Mouse (Mus musculus) 3134 (cell line): Measurements from ENCODE around the gene Lekr1.

Experiments used
- DNase-seq: peaks from one replicate; pipeline ENCODE4 v3.0.0-alpha.2; 2011; ENCODE audit warnings: low spot score; ENCODE audit not compliant: insufficient read length; ENCODE audit errors: extremely low read depth

Gene Lekr1

GRCm38 (mm10) chr3:65828020-65828419 is 162.0 kb downstream of the Lekr1 start:
- DNase-seq, result no peak

GRCm38 (mm10) chr3:65829230-65829629 is 163.2 kb downstream of the Lekr1 start:
- no peak for DNase-seq

GRCm38 (mm10) chr3:65829943-65830483 is 164.0 kb downstream of the Lekr1 start:
- DNase-seq, result no peak

DNA sequence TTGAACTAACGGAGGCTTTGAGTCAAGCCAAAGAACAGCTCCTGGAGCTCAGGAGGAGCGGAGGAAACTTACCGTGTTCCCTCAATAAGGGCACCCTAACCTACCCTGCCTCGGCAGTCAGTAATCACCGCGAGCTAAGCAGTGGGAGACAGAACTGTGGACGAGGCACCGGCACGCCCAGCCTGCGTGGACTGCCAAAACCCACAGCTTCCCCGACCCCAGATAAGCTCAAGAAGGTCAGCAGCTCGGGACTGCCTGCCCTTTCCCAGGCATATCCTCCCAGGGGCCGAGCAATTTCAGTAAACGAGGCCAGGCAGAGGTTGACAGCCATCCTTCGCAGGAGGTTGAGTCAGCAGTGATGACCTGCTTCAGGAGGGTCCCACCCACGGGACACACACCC is 164.8 kb downstream of the Lekr1 start:
- no peak for DNase-seq

GRCm38 (mm10) chr3:65832398-65832797 is 166.4 kb downstream of the Lekr1 start:
- no peak for DNase-seq

- DNase-seq, result no peak
Observed at GRCm38 (mm10) chr3:65836435-65836834, 170.4 kb downstream of the Lekr1 start.

DNA sequence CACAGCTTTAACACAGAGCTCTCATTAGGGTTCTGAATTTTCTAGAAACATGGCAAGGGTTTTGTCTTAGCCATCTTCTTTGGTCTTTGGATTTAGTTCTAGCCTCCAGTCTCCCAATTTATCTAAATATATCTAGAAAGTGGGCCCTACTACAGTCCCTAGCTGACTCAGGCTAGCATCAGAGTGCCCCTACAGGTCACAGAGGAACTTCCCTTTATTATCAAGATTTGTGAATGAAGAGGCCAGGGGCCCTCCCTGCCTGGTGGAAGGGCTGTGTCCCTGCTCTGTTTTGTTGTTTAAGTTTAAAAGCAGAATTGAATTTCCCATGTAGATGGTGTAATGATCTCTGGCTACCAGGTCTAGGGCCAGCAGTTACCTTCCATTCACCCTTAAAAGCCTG is 173.6 kb downstream of the Lekr1 start:
- no peak for DNase-seq

DNA sequence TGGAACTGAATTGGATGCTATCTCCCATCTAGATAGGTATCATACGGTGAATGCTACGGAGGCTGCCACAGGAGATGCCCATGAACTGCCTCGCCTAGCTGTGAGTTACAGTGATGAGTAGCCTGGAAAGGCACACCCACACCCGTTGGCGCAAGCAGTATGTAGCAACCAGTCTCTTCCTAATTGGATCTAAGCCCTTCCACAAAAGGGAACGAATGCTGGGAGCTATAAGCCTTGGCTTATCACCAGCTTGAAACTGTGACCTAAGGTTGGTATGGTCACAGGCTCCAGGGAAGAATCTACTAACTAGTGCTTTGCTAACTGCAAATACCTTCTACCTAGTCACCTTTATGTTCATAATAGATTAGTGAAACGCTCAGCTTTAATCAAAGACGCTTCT is 175.1 kb downstream of the Lekr1 start:
- no peak for DNase-seq

DNA sequence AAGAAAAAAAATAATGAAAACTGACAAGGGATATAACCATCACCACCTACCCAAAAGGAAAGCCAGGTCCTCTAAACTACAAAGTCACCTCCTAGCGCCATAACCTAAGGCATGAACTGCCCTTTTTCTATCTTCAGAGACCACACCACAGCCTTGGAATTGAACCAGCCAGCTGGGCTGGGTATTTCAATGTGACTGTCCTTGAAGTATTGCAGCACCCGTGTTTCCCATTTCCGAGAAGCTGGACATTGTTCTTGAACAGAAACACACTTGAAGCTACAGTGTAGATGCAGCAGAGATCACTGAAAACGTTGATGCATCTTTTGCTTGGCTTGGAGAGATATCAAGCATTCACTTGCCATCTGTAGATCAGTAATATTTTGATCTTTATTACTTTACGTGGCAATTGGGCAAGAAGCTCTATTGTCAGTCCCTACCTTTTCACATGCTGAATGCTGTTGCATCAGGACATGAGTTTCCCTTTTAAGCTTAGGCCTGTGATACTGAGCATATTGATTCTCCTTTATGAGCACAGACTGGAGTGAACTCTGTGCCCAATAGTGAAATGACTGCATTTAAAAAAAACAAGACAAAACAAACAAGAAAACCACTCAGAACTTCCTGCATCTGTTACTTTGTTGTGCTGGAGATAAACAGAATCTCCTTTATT is 176.6 kb downstream of the Lekr1 start:
- DNase-seq, result no peak

GRCm38 (mm10) chr3:65843185-65843552 is 177.1 kb downstream of the Lekr1 start:
- DNase-seq, result no peak

DNA sequence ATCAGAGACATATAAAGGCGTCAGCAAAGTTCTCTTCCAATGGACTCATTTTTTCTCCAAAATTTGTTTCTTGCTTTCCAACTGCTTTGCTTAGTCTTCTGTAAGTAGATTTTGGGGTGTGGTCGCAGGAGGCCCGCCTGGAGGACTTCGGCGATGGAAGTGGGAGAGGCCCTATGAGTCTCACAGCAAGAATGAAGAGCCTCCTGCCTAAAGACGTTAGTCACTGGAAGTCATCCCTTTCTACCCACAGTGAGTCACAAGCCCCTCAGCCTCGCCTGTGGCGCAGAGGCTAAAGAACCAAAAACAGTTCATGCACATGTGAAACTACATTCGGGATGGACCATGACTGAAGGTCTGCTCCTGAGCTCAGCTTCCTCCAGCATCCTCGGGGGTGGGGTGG is 178.3 kb downstream of the Lekr1 start:
- peak; percentile 67 for DNase-seq

DNA sequence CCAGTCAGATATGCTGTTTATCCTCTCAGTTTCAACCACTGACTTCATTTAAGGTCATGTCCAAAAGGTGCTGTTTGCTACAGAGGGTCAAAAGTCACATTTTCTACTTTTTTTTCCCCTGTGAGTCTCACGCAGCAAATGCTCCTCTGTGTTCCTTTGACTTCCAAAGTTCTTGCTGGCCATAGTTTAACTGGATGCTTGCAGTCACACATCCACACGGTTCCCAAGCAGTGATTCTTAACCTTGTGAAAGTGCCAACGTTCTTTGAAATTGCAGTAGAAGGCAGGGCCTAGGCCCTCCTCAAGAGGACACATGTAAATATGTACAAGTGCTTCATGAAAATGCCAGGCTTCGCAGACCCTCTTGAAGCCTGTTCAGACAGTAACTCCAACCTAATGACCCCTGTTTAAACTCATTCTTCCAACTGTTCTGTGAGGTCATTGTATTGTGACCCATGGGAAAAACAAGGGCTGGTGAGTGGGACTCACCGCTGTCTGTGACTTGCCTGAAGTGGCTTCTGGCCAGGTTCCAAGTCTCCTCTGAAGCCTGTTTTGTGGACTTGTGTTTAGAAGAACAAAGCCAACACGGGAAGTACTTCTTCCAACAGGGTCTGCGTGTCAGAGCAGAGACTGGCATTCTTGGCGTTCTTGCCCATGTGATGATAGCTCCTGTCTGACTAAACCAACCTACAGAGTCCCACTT is 179.0 kb downstream of the Lekr1 start:
- DNase-seq, result no peak

DNA sequence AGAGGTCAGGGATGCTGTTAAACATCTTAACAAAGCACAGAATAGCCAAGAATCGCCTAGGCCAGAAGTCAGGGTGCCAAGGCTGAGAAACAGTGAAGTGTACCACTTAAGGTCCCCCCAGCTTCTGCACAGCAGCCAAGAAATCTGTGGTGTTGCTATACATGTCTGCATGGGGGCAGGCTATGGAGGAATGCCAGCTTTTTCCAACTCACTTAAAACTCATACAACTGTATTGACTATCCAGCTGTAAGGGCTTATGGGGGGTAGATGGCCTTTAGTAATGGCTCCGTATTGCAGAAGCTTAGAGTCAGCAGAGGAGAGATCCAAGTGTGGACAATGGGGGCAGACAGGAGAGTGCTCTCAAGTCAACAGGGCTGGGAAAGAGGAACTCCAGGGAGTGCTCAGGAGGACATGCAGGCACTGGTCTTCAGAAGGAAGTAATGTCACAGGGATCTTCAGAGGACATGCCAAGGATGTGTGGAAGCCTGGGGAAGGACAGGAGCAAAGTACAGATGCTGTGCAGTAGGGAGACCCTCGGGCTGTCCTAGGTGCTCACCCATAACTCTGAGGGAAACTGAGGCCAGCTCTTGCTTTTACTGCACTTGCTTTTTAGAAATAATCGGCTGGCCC is 181.2 kb downstream of the Lekr1 start:
- no peak for DNase-seq

DNA sequence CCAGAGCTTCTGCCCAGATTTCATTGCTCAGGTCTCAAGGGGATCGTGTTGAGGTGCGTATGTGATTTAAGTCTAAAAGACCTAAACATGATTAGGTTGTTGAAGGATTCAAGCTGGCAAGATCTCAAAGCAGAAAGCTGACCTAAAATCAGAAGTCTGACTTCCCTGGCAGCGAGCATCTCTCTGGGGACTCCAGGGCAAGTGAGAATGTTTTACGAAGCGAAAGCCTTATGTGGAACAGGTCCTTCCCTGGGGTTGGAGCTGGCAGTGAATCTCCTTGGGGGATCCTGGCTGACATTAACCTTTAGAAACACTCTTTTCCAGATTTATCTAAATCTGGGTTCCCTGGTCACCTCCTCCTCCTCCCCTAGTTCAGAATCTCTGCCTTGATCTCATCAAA is 187.7 kb downstream of the Lekr1 start:
- DNase-seq, result no peak

DNA sequence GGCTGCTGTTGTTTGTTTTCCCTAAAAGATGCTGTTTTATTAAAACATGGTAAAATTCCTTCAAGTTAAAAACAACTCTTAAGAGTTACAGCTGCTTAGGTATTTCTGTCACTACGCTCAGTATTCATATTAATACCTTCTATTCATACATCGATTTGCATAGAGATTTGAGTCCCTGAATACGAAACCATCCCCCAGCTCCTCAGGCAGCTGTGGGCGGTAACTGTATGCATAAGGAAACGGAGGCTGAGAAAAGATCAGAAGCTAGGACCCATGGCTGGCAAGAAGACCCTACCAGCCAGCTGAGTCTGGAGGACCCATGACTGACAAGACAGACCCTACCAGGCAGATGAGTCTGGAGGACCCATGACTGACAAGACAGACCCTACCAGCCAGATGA is 189.5 kb downstream of the Lekr1 start:
- no peak for DNase-seq

- no peak for DNase-seq
Observed at GRCm38 (mm10) chr3:65858118-65858517, 192.1 kb downstream of the Lekr1 start.

DNA sequence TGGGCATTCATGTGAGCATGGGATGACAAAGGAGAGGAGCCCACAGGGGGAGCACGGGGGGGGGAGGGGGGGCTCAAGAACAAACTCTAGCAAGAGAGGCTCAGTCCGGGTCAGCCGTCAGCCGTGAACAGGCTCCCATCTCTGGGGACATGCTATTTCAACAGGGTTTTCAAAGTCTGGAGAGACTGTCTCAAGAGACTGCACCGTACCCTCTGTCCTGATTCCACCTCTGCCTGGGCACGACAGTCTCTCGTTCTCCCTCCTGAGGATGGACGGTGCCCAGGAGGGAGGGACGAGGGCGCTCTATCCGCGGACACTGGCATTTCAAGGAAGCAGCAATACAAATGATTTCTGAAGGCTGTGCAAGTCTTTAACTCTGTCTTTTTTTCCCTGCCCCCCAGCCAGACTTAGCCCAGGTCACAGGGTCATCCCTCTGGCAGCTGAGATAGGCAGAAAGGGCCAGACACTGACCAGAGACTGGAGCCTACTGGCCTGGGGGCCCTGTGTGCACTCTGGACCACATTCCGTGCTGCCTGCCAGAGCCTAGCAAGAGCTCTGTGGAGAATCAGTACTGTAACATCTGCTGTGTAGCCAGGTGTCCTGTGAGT is 192.8 kb downstream of the Lekr1 start:
- no peak for DNase-seq

DNA sequence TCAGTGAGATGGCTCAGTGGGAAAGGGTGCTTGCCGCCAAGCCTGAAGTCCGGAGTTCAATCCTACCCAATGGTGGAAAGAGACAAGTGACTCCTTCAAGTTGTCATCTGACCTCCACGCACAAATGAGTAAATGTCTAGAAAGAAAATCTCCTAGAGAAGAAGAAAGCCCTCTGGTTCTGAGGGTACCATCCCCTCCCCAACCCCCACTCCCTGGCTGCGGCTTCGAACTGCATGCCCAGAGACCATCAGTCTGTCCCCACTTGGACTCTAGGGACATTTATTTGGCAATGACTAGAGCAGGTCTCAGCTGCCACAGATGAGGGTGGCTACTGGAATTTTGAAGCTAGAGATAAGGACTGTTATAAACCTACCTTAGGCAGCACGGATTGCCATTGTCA is 193.7 kb downstream of the Lekr1 start:
- no peak for DNase-seq

DNA sequence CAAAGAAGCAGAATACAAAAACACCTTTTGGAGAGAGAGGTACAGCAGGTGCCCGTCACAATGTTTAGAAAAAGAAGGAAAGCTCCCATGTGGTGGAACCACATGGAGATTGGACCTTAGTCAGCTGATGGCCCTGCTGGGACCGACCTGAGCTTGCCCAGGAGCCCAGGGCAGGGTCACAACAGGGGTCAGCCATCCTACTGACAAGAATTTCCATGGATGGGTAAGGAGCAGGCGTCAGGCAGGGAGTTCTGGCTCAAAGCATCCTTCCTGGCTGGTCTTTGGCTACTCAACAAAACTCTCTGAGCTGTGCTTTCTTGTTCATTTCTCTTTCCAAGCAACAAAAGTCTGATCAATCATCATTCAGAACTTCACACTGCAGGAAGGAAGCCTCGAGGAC is 194.9 kb downstream of the Lekr1 start:
- no peak for DNase-seq

GRCm38 (mm10) chr3:65861471-65861881 is 195.4 kb downstream of the Lekr1 start:
- DNase-seq, result no peak

GRCm38 (mm10) chr3:65863297-65863696 is 197.3 kb downstream of the Lekr1 start:
- peak; percentile 72 for DNase-seq
